In the genomic region with DNA sequence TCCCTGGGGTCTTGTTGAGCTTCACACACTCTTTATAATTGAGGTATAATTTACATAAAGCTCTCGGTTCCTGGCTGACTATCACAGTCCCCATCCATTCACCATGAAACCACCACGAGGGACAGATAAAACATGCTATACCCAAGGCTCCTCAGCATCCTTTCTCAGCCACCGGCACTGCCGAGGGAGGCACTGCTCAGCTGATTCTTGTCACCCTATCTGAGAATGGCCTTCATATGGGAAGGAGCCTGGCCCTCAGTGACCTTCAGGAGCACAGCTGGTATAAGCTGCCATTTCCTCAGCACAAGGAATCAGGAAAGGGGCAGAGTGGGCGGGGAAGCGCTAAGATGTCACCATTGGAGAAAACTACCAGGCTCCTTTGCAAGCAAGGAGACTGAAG, we compare ENCODE assay signal across 24 mouse cellular contexts. TPM values are rescaled to one million over a fixed set of nuclear protein-coding genes. Genes with fewer than 3 reads are reported as not detected.
DNase-seq lines count a peak whose midpoint lies in the region; ATAC-seq and TF ChIP-seq lines count a peak whose summit lies in the region.
"Had no signal": no experiment of that assay in that cellular context is flagged by ENCODE, and none has a peak within 500 bp of the region (broad histone marks: within the 10 kb centered on the region; RNA-seq: fewer than 3 reads in every experiment).

No protein-coding gene starts in this region.

- H3K27ac ChIP-seq in intestine, embryonic 14.5 days (ENCODE audit: low read depth) = no peak overlapping the region
- H3K27ac ChIP-seq in intestine, postnatal 0 days (ENCODE audit: low read depth, low read length) = no peak overlapping the region
- H3K27ac ChIP-seq: embryonic facial prominence, embryonic 15.5 days; forebrain, embryonic 10.5 days; forebrain, embryonic 15.5 days; heart, adult 2 months; heart, embryonic 13.5 days; intestine, embryonic 15.5 days had no signal

- peaks cover 5% of the 10 kb centered on the region; the same call in 1 of the 2 replicates for H3K4me1 ChIP-seq in intestine, embryonic 14.5 days (replicated peaks; ENCODE audit: control insufficient read depth, insufficient read depth, low read length)
- H3K4me1 ChIP-seq in intestine, postnatal 0 days (replicated peaks; ENCODE audit: control insufficient read depth, insufficient read depth, low read length) = 0 out of 2 replicates have a peak, but pooled peaks cover 3% of the 10 kb centered on the region
- H3K4me1 ChIP-seq: forebrain, embryonic 15.5 days had no signal

- DNase-seq in heart, adult 11 months = peak; percentile 76
- DNase-seq in heart, postnatal 4 days = no peak
- peak; percentile 37 for DNase-seq in intestine, embryonic 14.5 days (ENCODE audit: low spot score)
- DNase-seq in B cell, adult 2 months = peak; percentile 40
- DNase-seq in splenic B cell, adult 2 months (ENCODE audit: low read depth, low spot score) = peak; percentile 49
- DNase-seq in kidney, adult 11 months = no peak
- DNase-seq: adrenal gland, adult 2 months; adrenal gland, postnatal 25 days; cerebellum, adult 18-20 months; cerebellum, postnatal 10 days; embryo, embryonic 11 days; gastrocnemius, postnatal 10 days; heart, adult 2 months; heart, postnatal 10 days had no signal

- no peak overlapping the region for H3K9ac ChIP-seq in intestine, embryonic 14.5 days (ENCODE audit: low read length)
- H3K9ac ChIP-seq in intestine, postnatal 0 days (ENCODE audit: low read depth, low read length) = no peak overlapping the region
- H3K9ac ChIP-seq: embryonic facial prominence, embryonic 15.5 days; forebrain, embryonic 15.5 days; heart, embryonic 13.5 days; intestine, embryonic 15.5 days had no signal

- 73% methylated on average over 6 of the region's 6 CpGs for WGBS in intestine, embryonic 14.5 days
- WGBS in intestine, postnatal 0 days = 78% methylated on average over 6 of the region's 6 CpGs

- no peak overlapping the region for H3K4me3 ChIP-seq in intestine, embryonic 14.5 days (ENCODE audit: low read depth, low read length)
- H3K4me3 ChIP-seq in intestine, postnatal 0 days (ENCODE audit: low read depth, low read length) = no peak overlapping the region
- H3K4me3 ChIP-seq: embryonic facial prominence, embryonic 15.5 days; erythroblast, embryonic 14.5 days; forebrain, embryonic 10.5 days; forebrain, embryonic 15.5 days; heart, adult 2 months; heart, embryonic 13.5 days; intestine, embryonic 15.5 days had no signal

- H3K27me3 ChIP-seq in intestine, embryonic 14.5 days (replicated peaks; ENCODE audit: control insufficient read depth, insufficient read depth, low read length) = no peaks in the 10 kb centered on the region
- no peaks in the 10 kb centered on the region for H3K27me3 ChIP-seq in intestine, postnatal 0 days (replicated peaks; ENCODE audit: control insufficient read depth, insufficient read depth, low read length)
- H3K27me3 ChIP-seq in splenic B cell, adult 2 months (ENCODE audit: control insufficient read depth, insufficient read depth, low read length, poor library complexity, severe bottlenecking) = no peaks in the 10 kb centered on the region
- H3K27me3 ChIP-seq: embryonic facial prominence, embryonic 15.5 days; forebrain, embryonic 15.5 days; heart, embryonic 13.5 days; intestine, embryonic 15.5 days; Patski had no signal

- ATAC-seq in intestine, embryonic 14.5 days (replicated peaks; ENCODE audit: low FRiP score, low TSS enrichment, low read depth) = no peak
- ATAC-seq in intestine, postnatal 0 days = no peak
- ATAC-seq: activated CD4-positive, CD25-positive, alpha-beta regulatory T cell, adult 4 months; forebrain, embryonic 15.5 days; hindbrain, embryonic 16.5 days; intestine, embryonic 15.5 days; Patski had no signal

- H3K4me2 ChIP-seq in intestine, embryonic 14.5 days (ENCODE audit: low read length) = no peak overlapping the region
- no peak overlapping the region for H3K4me2 ChIP-seq in intestine, postnatal 0 days (replicated peaks; ENCODE audit: low read depth)
- H3K4me2 ChIP-seq: embryonic facial prominence, embryonic 15.5 days; forebrain, embryonic 15.5 days; heart, embryonic 13.5 days; intestine, embryonic 15.5 days had no signal

- no peaks in the 10 kb centered on the region for H3K9me3 ChIP-seq in intestine, embryonic 14.5 days (ENCODE audit: control insufficient read depth, low read length)
- H3K9me3 ChIP-seq in intestine, postnatal 0 days (ENCODE audit: control insufficient read depth) = no peaks in the 10 kb centered on the region
- H3K9me3 ChIP-seq: embryonic facial prominence, embryonic 15.5 days; forebrain, embryonic 10.5 days; forebrain, embryonic 15.5 days; heart, embryonic 13.5 days; intestine, embryonic 15.5 days had no signal

- no peak for TF ChIP-seq CTCF in intestine, postnatal 0 days (IDR thresholded peaks at IDR 0.05; ENCODE audit: low read depth)

- H3K36me3 ChIP-seq in intestine, embryonic 14.5 days (ENCODE audit: control insufficient read depth, insufficient read depth, low read length) = no peaks in the 10 kb centered on the region
- no peaks in the 10 kb centered on the region for H3K36me3 ChIP-seq in intestine, postnatal 0 days (ENCODE audit: control insufficient read depth, insufficient read depth)
- no peaks in the 10 kb centered on the region for H3K36me3 ChIP-seq in splenic B cell, adult 2 months (ENCODE audit: control insufficient read depth, insufficient read depth, low read length, poor library complexity, severe bottlenecking)
- H3K36me3 ChIP-seq: embryonic facial prominence, embryonic 15.5 days; forebrain, embryonic 10.5 days; forebrain, embryonic 15.5 days; heart, embryonic 13.5 days; intestine, embryonic 15.5 days had no signal

RNA-seq across cellular contexts. Expression of gene Lbh, which starts 33.2 kb away (rescaled TPM):
- 100 to 1,000 TPM; 730 to 743 TPM for total RNA-seq in heart, postnatal 4 days (2021)
- 6.4 and 6.5 TPM in 2 replicates for polyA plus RNA-seq in intestine, embryonic 14.5 days (2014; fragmentation: Nextera tagmentation; extraction: Ambion mirVana)
- polyA plus RNA-seq in intestine, postnatal 0 days (2015; fragmentation: Nextera tagmentation; extraction: Ambion mirVana) = 11.1 and 11.3 TPM in 2 replicates

Comparison
In these comparisons a context has a peak if more than half of its experiments do, and no peak if none do; other contexts are left out.
1. DNase-seq: peak in heart, adult 11 months (single experiment), intestine, embryonic 14.5 days (single experiment), B cell, adult 2 months (2 of 2) and splenic B cell, adult 2 months (single experiment); none in heart, postnatal 4 days (single experiment) and kidney, adult 11 months (single experiment).